Mouse (Mus musculus) testis, adult 2 months (tissue): ENCODE results near the gene Creg2. TPM values are rescaled to one million over a fixed set of nuclear protein-coding genes. Genes with fewer than 3 reads are reported as not detected.

Experiments
- H3K27ac ChIP-seq: fragments of 200-500 bp; 2 replicates; pipeline ENCODE4 v1.5.1; 2012; ENCODE audit warnings: low read depth, low read length; ENCODE audit not compliant: control insufficient read depth, insufficient read depth
- H3K27me3 ChIP-seq: fragments of 200-500 bp; 2 replicates; pipeline ENCODE4 v1.6.1; 2012; ENCODE audit warnings: mild to moderate bottlenecking, low read length, moderate library complexity; ENCODE audit not compliant: control insufficient read depth, insufficient read depth
- H3K36me3 ChIP-seq: fragments of 200-500 bp; 2 replicates; pipeline ENCODE4 v1.6.1; 2012; ENCODE audit warnings: mild to moderate bottlenecking, low read length; ENCODE audit not compliant: control insufficient read depth, insufficient read depth
- H3K4me1 ChIP-seq: fragments of 200-500 bp; 2 replicates; pipeline ENCODE4 v1.6.1; 2012; ENCODE audit warnings: low read length; ENCODE audit not compliant: control insufficient read depth, insufficient read depth
- H3K4me3 ChIP-seq: fragments of 200-500 bp; 2 replicates; pipeline ENCODE4 v1.5.1; 2012; ENCODE audit warnings: low read depth, mild to moderate bottlenecking, low read length, moderate library complexity, mixed read lengths; ENCODE audit not compliant: control insufficient read depth
- CTCF ChIP-seq: fragments of 200-500 bp; IDR thresholded peaks from 2 replicates; pipeline ENCODE4 v1.5.1; 2012; ENCODE audit warnings: low read depth, mild to moderate bottlenecking, inconsistent platforms, low read length, moderate library complexity; ENCODE audit not compliant: control insufficient read depth, insufficient read depth, insufficient replicate concordance
- POLR2A ChIP-seq: fragments of 200-500 bp; IDR thresholded peaks from 2 replicates; pipeline ENCODE4 v1.6.1; 2012; ENCODE audit warnings: low read depth, mild to moderate bottlenecking, inconsistent platforms, low read length, moderate library complexity; ENCODE audit not compliant: control insufficient read depth
- polyA plus RNA-seq: library from polyadenylated mRNA; depleted of rRNA; stranded (reverse); fragments of >200 nt; gene quantifications from 2 replicates; pipeline ENCODE4 v1.2.3, GENCODE M21; 2012; rRNA removed

The Creg2 gene
- polyA plus RNA-seq, result 0.20 and 0.23 TPM in 2 replicates

- Histone ChIP-seq H3K4me1 (peaks cover 4% of the 10 kb centered on the region), H3K27ac (no peak within 1 kb of the TSS), H3K36me3 (no peaks in the 10 kb centered on the region), H3K27me3 (no peaks in the 10 kb centered on the region), H3K4me3 (peak within 1 kb of the TSS; percentile 52)
- TF ChIP-seq CTCF (no peak), POLR2A (no peak)
These were observed at the start of gene Creg2 for GRCm38 (mm10) chr1:39651241-39651548. Gene Creg2, minus strand, starts transcription at chr1:39651474.

- Histone ChIP-seq H3K36me3 (no peaks in the 10 kb centered on the region), H3K4me1 (no peaks in the 10 kb centered on the region; the same call in 1 of the 2 replicates), H3K27ac (no peak overlapping the region), H3K4me3 (no peak overlapping the region), H3K27me3 (no peaks in the 10 kb centered on the region)
- TF ChIP-seq CTCF (no peak), POLR2A (no peak)
These were observed 49.5 kb upstream of the Creg2 start for GRCm38 (mm10) chr1:39700599-39701273.

- no peak for TF ChIP-seq POLR2A
- no peak overlapping the region for H3K4me3 ChIP-seq
- H3K4me1 ChIP-seq, result peaks cover 2% of the 10 kb centered on the region; the same call in 1 of the 2 replicates
- H3K27me3 ChIP-seq, result no peaks in the 10 kb centered on the region
- H3K27ac ChIP-seq, result peak overlapping the region; percentile 47; the same call in 1 of the 2 replicates
- H3K36me3 ChIP-seq, result no peaks in the 10 kb centered on the region
These were observed 47.2 kb upstream of the Creg2 start for GRCm38 (mm10) chr1:39698456-39698855.

GRCm38 (mm10) chr1:39695198-39695597, 43.9 kb upstream of the Creg2 start:
- H3K27ac ChIP-seq, result no peak overlapping the region
- no peaks in the 10 kb centered on the region for H3K36me3 ChIP-seq
- H3K4me1 ChIP-seq, result peaks cover 2% of the 10 kb centered on the region; the same call in 1 of the 2 replicates
- H3K27me3 ChIP-seq, result no peaks in the 10 kb centered on the region
- TF ChIP-seq POLR2A, result no peak
- TF ChIP-seq CTCF, result no peak
- H3K4me3 ChIP-seq, result no peak overlapping the region

GRCm38 (mm10) chr1:39694756-39695155, 43.5 kb upstream of the Creg2 start:
- TF ChIP-seq CTCF (no peak), POLR2A (no peak)
- Histone ChIP-seq H3K4me3 (no peak overlapping the region), H3K36me3 (no peaks in the 10 kb centered on the region), H3K27ac (no peak overlapping the region), H3K27me3 (no peaks in the 10 kb centered on the region), H3K4me1 (peaks cover 2% of the 10 kb centered on the region; the same call in 1 of the 2 replicates)

GRCm38 (mm10) chr1:39691974-39692373, 40.7 kb upstream of the Creg2 start:
- TF ChIP-seq POLR2A, result no peak
- TF ChIP-seq CTCF, result no peak
- H3K27ac ChIP-seq, result no peak overlapping the region
- no peaks in the 10 kb centered on the region for H3K36me3 ChIP-seq
- H3K4me3 ChIP-seq, result no peak overlapping the region
- no peaks in the 10 kb centered on the region for H3K27me3 ChIP-seq
- H3K4me1 ChIP-seq, result peaks cover 2% of the 10 kb centered on the region; the same call in 1 of the 2 replicates

- Histone ChIP-seq H3K4me3 (no peak overlapping the region), H3K27me3 (no peaks in the 10 kb centered on the region), H3K27ac (no peak overlapping the region), H3K36me3 (no peaks in the 10 kb centered on the region), H3K4me1 (peaks cover 2% of the 10 kb centered on the region; the same call in 1 of the 2 replicates)
- no peak for TF ChIP-seq CTCF
- TF ChIP-seq POLR2A, result no peak
These were observed 39.8 kb upstream of the Creg2 start for GRCm38 (mm10) chr1:39691061-39691460.

- Histone ChIP-seq H3K27ac (no peak overlapping the region), H3K27me3 (no peaks in the 10 kb centered on the region)
- TF ChIP-seq POLR2A (no peak), CTCF (no peak)
These were observed 37.3 kb upstream of the Creg2 start for GRCm38 (mm10) chr1:39688573-39688972.

More at GRCm38 (mm10) chr1:39688573-39688972, 37.3 kb upstream of the Creg2 start:
- no peaks in the 10 kb centered on the region for H3K4me1 ChIP-seq
- H3K36me3 ChIP-seq, result no peaks in the 10 kb centered on the region
- H3K4me3 ChIP-seq, result no peak overlapping the region
